Mouse (Mus musculus): ENCODE measurements around the gene Klhl40. TPM values are rescaled to one million over a fixed set of nuclear protein-coding genes. Genes with fewer than 3 reads are reported as not detected.

Gene Klhl40
- total RNA-seq, 2 experiments from 2014 or later = 6.7 to 6.8 TPM

DNA sequence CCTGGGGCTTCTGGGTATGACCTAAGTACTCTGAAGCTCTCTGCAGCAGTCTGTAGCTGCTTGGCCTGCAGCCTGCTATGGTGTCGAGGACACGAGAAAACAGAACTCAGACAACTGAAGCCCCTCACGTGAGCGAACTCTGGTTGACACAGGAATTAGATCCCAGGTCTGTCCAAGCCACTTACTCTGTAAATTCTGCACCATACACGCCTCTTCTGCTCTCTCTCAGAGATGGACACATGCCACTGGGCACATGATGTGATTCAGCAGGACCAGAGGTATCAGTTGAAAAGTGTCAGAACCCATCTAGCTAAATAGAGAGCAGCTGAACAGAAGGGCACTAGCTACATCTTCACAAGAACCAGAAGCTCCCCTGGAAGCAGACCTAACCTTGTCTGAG, 5.0 kb upstream of the Klhl40 start:
- intact Hi-C loops (cut with DNase I) = no loop called here
- no peak for DNase-seq

DNA sequence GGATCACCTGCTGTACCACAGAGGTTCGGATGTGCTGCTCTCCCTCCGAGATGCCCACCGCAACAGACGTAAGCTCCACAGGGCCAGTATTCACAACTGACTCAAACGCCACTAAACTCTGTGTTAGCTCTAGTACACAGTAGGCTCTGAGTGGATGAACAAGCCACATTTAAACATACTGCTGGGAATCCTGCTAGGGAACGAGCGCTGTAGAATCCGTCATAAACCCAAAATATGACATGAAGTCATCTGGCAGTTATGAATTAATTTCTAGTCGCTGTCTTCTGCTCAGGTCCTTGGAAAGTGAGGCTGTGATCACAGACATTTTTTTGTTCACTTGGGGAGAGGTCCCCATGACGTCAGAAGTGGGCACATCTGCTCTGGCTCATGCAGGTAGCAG, 1.5 kb upstream of the Klhl40 start:
- intact Hi-C loops (cut with DNase I) = no loop called here
- DNase-seq = no peak

DNA sequence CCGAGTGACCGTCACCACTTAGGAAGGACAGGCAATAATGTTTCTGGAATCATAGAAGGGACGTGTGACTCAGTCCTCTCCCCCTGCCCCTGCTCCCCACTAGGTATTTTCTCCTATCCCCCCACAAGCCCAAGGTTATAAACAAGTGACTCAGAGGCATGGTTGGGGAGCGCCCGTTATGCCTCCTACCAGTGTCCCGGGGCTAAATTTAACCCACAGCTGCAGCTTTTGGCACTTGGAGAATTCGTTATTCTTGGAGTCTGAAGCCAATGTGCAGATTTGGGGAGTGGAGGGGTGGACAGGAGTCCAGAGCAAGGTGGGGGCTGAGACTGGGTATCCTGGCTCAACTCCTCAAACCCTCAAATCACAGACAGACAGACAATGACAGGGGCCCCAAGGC, 896 bp upstream of the Klhl40 start:
- no peak for DNase-seq
- intact Hi-C loops (cut with DNase I) = no loop called here

DNA sequence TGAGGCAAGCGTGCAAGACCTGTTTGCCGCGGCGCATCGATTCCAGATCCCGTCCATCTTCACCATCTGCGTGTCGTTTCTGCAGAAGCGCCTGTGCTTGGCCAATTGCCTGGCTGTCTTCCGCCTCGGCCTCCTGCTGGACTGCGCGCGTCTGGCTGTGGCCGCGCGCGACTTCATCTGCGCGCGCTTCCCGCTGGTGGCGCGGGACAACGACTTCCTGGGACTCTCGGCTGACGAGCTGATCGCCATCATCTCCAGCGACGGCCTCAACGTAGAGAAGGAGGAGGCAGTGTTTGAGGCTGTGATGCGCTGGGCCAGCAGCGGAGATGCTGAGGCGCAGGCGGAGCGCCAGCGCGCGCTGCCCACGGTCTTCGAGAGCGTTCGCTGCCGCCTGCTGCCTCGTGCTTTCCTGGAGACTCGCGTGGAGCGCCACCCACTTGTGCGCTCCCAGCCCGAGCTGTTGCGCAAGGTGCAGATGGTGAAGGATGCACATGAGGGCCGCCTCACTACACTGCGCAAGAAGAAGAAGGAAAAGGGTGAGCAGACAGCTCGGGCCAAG, 738 bp downstream of the Klhl40 start:
- intact Hi-C loops (cut with DNase I) = no loop called here
- DNase-seq = peak; percentile 46 to 61

DNA sequence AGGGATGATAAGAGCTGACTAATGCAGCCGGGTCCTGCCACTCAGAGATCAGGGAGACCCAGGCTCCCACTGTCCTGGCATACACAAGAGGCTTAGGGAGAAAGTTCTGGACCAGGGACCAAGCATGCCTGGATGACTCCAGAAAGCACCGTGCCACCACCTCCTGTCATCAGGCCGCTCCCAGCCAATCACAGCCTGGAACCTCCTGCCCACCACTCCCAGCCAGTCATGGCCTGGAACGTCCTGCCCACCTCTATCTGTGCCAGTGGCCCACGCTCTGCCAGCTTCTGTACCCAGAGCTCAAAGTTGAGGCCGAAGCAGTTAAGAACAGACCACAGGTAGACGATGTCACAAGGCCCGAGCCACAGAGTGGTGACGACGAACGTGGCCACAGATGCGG, 7.4 kb downstream of the Klhl40 start:
- DNase-seq = no peak
- intact Hi-C loops (cut with DNase I) = no loop called here

DNA sequence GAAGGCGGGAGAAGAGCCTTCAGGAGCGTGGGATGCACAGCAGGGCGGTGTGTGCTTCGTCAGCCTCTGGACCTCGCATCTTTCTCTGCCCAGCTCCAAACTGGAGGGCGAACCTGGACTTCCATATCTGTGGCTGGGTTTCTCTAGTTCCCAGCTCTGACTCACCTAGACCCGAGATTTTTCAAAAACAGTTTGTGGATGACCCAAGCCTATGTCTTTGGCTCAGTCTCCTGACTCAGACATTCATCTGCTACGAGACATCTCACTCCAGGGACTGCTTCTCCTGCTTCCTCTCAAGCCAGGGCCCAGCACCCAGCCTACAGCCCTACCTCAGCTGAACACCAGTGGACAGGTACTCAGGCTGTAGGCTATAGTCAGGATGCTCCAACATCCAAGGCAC, 7.9 kb downstream of the Klhl40 start:
- no peak for DNase-seq
- intact Hi-C loops (cut with DNase I) = no loop called here

DNA sequence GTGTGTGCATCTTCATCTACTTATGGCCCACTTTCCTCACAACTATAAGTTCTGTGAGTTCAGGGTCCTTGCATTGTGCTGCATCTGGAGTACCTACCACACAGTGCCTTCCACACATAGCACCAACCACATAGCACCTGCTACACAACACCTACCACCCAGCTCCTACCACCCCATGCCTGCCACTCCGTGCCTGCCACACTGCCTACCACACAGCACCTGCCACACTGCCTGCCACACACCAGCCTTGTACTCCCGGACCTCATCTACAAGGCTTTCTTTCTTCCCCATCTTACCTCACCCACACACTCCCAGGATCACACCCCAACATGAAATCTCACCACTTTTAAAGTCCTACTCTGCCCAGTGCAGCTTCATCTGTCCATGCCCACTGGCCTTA, 9.0 kb downstream of the Klhl40 start:
- intact Hi-C loops (cut with DNase I) = no loop called here
- DNase-seq = no peak

DNA sequence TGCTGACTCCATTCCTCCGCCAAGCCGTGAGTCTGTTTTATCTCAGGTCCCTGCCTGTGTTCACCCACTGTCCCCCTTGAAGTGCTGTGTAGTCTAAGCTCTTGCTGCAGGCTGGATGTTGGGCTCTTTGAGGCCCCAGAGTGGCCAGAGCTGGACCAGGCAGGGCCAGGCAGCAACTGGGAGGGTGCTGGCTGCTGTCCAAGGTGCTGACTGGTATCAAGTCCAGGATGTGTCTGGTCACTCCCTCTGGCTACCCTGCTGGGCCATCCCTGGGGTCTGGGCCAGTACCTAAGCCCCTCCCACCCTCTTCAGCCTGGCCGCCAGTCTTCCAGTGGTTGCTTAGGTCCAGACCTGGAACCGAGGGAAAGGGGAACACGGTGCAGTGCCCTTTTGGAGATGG, 13.8 kb downstream of the Klhl40 start:
- intact Hi-C loops (cut with DNase I) = no loop called here
- DNase-seq = peak; percentile 81 to 86

DNA sequence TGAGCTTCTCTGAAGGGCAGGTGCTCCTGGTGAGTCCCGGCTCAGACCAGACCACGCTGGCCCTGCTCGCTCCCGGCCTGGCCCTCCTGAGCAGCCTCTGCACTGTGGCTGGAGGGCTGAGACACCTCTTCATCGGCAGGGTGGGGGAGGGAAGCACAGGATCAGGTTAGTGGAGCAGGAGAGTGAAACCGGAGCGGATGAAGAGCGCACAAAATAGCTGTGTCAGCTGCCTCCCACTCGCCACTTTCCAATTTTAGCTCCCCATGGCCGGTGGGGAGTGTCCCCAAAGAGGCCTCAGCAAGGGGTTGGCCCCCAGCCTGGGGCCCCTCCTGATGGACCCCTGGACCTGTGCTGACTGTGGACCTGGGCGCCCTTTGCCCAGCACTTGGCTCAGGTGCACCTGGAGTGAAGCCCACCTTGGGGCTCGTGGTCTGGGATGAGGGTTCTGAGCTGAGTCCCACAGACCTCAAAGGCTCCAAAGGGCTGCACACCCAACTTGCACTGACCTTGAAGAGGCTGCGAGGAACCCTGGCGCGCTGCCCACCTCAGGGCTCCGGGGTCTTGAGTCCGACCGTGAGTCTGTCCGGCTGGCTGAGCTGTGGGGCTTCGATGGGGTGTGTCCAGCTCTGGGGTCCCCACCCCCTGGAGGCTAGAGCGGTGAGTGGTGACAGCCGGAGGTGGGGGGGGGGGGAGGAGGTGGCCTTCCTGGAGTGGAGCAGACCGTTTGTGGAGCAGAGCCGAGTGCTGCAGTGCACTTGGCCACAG, 14.5 kb downstream of the Klhl40 start, which contains the start of gene Hhatl:
Gene Hhatl, minus strand, starts transcription at position 751 of the 765 bp plus-strand sequence.
- DNase-seq = peak; percentile 45 to 63
- intact Hi-C loops (cut with DNase I) = no loop called here

DNA sequence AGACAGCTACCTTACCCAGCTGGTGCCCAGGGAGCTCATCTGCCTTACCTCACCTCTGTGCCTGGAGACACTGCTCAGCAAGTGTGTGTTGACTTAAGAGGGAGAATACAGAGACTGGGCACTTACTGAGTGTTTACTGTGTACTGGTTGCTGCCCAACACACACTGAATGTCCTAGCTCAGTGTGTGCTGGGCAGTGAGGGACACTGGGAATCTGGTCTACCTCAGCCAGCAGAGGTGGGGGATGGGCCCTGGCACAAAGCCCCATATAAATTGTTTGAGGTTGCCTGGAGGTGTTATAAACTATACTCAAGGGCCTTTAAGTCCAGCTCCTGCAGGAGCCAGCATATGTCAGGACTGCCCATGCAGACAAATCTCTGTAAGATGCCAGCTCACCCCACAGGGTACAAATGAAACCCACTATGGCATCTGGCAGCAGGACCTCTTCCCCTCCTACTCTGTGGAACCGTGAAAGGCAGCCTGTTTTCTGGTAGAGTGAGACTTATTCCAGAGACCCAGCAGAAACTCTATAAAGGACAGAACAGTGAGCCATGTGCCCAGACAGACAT, 17.6 kb downstream of the Klhl40 start:
- peak; percentile 67 to 79 for DNase-seq
- intact Hi-C loops (cut with DNase I) = no loop called here

DNA sequence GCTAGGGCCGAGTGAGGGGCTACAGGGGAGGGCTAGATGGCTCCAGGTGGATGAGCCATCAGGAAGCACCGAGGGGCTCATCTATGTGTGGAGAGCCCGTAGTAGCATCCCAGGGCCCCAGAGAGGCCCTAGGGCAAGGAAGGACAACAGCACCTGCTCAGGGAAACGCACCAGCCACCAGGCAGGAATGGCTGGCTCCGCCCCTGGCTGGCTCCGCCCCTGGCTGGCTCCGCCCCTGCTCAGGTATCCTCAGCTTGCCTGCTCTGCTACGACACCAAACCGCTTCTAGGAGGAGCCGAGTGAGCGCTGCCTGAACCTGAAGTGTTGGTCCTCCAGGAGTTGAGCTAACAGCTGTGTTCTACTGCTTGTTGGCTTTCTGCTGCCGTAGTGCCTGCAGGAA, 20.3 kb downstream of the Klhl40 start:
- DNase-seq = no peak
- intact Hi-C loops (cut with DNase I) = no loop called here

DNA sequence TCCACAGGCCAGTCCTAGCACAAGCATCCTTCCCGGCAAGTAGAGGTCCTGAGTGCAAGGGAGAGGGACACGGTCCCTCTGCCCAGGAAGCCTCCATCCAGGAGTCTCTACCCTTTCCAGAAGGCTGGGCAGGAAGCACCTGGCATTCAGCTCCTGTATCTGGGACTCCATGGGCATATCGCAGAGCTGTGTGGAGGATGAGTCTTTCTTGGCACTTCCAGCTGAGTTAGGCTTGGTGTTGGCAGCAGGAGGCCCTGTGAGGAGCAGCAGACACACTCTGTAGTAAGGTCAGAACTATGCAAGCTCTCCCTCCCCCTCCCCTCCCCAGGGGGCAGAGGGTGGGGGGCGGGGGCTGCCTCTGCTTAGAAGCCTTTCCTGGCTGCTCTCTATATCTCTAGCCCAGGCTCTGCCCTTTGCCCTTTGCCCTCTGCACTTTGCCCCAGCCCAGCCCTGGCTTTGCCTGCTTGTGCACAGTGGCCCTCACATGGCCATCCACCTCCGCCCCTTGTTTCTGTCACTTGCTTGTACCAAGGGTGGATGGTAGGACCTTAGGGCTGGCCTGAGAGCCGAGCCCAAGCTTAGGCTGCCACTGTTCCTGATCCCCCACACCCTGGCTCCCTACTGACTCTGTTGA, 21.6 kb downstream of the Klhl40 start:
- no peak for DNase-seq
- intact Hi-C loops (cut with DNase I) = no loop called here

DNA sequence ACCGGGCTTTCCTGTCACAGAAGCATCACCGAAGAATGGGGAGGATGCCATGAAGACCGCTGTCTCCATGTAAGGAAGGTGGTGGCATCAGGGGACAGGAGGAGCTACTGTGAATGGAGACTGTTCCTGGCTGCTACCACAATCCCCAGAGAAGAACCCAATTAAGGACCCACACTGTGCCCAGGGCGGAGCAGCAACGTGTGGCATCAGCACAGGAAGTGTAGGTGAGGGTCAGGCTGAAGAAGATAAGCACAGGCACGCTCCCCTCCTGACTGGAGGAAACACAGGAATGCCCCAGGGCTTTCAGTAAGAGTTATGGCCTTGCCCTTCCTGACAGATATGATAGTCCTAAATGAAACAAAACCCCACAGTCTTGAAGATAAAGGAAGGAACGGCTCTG, 25.3 kb downstream of the Klhl40 start:
- intact Hi-C loops (cut with DNase I) = no loop called here
- DNase-seq = no peak

DNA sequence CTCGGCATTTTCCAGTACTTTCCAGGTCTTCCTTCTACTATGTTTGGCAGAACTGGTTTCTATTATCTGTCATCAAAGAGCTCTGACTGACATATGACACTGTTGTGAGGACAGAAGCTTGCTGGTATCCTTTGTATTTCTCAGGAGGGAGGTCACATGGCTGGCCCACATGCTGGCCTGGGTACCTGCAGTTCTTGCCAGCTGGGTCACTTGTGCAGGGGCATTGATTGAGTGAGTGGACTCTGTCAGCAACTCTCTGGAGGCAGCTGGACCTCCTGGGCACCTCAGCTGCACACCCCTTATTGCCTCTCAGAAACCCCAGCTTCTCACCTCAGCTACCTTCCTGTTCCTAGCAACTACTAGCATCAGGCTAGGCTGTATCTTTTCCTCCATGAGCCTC, 30.1 kb downstream of the Klhl40 start:
- intact Hi-C loops (cut with DNase I) = no loop called here
- DNase-seq = no peak

DNA sequence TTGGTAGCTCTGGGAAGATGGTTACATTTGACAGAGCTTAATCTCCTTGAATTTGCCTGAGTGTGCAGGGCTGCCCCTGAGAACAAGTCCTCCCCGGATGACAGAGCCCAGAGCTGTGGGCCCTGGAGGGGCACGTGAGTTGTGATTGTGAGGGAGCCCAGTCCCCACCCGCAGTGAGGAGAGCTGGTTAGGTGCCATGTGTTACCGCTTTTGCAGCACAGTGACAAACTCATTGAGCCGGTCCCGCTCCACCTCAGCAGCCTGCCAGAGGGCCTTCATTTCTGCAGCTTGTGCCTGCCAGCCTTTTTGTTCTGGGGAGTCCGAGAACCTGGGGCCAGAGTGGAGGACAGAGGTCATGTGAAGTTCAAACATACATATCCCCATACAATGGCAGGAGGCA, 30.5 kb downstream of the Klhl40 start:
- intact Hi-C loops (cut with DNase I) = no loop called here
- DNase-seq = no peak

DNA sequence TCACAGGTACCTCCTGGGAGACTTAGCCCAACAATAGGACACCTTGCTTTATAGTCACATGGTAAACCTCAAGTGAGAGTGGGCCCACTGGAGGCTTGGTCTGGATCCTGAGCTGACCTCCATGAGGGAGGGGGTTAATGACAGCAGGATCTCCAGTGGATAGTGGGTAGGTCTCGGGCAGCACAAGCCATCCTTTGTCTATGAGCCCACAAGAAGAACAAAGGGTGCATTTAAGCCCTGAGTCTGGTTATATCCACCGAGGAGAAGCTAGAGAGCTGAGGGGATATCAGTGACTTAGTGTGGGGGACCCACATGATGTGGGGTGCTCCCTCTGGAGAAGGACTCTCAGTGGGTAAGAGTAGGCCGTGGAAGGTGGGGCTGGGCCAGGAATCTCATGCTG, 31.1 kb downstream of the Klhl40 start:
- no peak for DNase-seq
- intact Hi-C loops (cut with DNase I) = no loop called here

DNA sequence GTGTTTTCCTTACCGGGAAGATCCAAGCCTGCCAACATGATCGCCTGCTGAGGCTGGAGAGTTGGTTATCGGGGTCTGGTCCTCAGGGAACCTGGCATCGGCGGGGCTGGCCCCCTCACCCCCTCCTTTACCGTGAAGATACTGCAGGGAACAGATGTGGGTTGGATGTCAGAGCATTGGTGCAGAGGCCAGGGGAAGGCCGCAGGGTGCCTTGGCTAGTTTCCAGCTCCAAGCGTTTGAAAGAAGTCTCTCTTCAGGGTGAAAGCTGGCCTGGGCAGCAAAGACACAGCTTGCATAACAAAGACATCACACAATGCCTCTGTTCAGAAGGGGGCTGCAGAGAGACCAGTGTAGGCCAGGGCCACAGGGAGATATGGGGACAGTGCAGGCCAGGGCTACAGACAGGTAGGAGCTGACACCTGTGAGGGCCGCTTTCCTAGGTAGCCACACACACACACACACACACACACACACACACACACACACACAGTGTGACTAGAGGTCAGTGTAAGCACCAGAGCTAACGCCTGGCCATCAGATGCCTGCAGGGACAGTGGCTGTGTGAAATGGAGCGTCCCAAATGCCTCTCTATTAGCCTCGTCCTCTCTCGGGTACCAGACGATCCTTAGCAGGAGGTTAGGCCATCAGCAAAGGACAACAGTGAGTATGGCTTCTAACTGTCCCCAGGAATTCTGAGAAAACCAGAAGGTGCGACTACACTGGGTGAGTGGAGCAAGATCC, 32.8 kb downstream of the Klhl40 start:
- DNase-seq = peak in 1 of 2 experiments; percentile 27
- intact Hi-C loops (cut with DNase I) = no loop called here

DNA sequence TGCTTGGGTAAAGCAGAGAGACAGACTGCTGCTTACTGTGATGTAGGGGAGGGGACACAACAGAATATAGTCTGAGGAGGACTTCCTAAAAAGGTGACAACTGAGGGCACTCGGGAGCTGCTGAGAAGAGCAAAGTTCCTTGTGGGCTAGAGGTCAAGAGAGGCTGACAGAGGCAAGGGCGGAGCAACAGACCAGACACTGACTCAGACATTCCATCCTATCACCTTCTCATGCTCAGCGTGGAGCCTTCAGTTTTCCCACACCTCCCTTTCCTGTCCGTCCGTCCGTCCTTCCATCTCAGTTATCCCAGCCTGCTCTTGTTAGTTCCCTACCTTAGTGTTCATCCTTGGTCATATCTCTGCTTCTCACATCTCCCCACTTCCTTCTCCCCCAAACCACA, 37.8 kb downstream of the Klhl40 start:
- intact Hi-C loops (cut with DNase I) = no loop called here
- DNase-seq = no peak

DNA sequence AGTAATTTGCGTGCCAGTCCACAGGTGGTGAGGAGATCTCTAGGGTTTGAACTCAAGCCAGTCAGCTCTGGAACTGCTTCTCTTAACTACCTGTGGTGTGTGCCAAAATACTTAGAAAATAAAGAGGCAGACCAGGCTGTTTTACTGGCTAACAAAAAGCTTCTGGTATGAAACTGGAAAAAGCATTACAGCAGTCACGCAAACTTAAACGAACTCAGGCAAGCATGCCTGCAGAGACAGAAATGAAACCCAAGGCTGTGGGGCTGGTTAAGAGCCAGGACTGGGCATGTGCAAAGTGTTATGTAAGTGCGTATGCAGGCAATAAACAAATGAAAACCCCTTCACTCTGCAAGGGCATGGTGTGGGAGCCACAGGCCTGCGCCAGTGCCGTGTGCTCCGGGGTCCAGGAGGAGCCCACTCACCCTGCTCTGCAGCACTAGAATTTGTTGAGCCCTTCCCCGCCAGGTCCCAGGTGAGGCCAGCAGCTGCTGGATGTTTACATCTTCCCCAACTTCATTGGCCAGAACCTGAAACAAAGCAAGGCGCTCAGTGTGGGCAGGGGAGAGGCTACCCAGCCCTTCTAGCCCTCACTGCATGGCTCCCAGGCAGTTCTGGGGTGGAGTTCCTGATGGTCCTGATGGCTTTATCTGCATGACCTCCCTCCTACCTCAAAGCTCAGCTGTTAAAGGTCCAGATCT, 41.8 kb downstream of the Klhl40 start:
- no peak for DNase-seq
- intact Hi-C loops (cut with DNase I) = no loop called here

DNA sequence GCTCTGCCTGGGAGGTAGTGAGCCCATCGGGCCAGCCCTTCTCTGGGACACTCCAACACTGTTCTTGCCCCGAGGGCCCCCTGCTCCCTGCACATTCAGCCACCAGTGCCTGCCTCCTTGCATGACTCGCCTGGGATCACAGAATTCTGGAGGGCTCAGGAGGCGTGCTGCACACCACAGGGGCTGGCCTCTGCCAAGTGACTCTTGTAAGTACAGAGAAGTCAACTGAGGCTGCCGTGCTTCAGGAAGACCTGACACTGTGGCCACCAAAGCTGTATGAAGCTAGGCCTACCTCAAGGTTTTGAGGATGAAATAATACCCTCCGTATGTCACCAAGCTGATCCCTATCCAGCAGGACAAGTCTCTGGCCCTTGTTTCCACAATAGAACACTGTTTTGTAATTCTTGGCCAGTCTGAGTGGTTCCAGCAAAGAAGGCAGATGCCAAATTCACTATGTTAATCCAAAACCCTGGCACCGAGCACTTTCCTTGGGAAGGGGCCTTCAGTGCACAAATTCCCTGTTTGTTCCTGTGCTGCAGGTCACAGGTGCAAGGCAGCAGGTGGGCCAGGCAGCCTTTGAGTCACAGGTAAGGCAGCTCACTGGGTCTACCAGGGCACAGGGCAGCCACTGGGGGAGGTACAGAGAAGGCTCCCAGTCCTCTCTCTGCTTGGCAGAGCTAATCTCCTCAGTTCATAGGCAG, 42.5 kb downstream of the Klhl40 start:
- no peak for DNase-seq
- intact Hi-C loops (cut with DNase I) = no loop called here

All from heart, postnatal 14 days (tissue).